Mouse (Mus musculus) liver, postnatal 0 days (tissue): ENCODE data around the gene Alkbh1. TPM values are rescaled to one million over a fixed set of nuclear protein-coding genes. Genes with fewer than 3 reads are reported as not detected.
A peak's percentile ranks its signal among the peaks of the same experiment; 100 is the strongest.

ENCODE experiments used
- ATAC-seq: fragments of 200-750 bp; cut with Nextera tagmentation; 2 replicates; pipeline ENCODE4 v1.8.0; 2017; ENCODE audit warnings: mild to moderate bottlenecking, moderate library complexity
- DNase-seq: peaks from one replicate; pipeline ENCODE4 v3.0.0-alpha.2; 2016
- H3K27ac ChIP-seq: fragments of 300-500 bp; sonication (generic); 2 replicates; pipeline ENCODE4 v1.5.1; 2014; ENCODE audit warnings: antibody characterized with exemption, moderate library complexity, mild to moderate bottlenecking, low read depth
- H3K27me3 ChIP-seq: fragments of 300-500 bp; sonication (generic); 2 replicates; pipeline ENCODE4 v1.6.1; 2014; ENCODE audit warnings: low read length, control low read depth, mixed read lengths; ENCODE audit not compliant: insufficient read depth
- H3K36me3 ChIP-seq: fragments of 300-500 bp; sonication (generic); replicated peaks from 2 replicates; pipeline ENCODE4 v1.6.1; 2014; ENCODE audit warnings: mild to moderate bottlenecking, control low read depth, low read length, moderate library complexity, mixed read lengths; ENCODE audit not compliant: insufficient read depth
- H3K4me1 ChIP-seq: fragments of 300-500 bp; sonication (generic); 2 replicates; pipeline ENCODE4 v1.6.1; 2014; ENCODE audit warnings: antibody characterized with exemption, mild to moderate bottlenecking, control low read depth; ENCODE audit not compliant: insufficient read depth
- H3K4me2 ChIP-seq: fragments of 300-500 bp; sonication (generic); 2 replicates; pipeline ENCODE4 v1.6.1; 2014; ENCODE audit warnings: low read depth, mild to moderate bottlenecking, low read length, moderate library complexity, mixed read lengths
- H3K4me3 ChIP-seq: fragments of 300-500 bp; sonication (generic); 2 replicates; pipeline ENCODE4 v1.5.1; 2014; ENCODE audit warnings: low read depth, low read length
- H3K9ac ChIP-seq: fragments of 300-500 bp; sonication (generic); replicated peaks from 2 replicates; pipeline ENCODE4 v1.6.1; 2014; ENCODE audit warnings: mild to moderate bottlenecking, moderate library complexity
- H3K9me3 ChIP-seq: fragments of 300-500 bp; sonication (generic); 2 replicates; pipeline ENCODE4 v1.6.1; 2016; ENCODE audit warnings: mild to moderate bottlenecking, control low read depth, low read length, mixed read lengths
- CTCF ChIP-seq: sonication (generic); IDR thresholded peaks from 2 replicates; pipeline ENCODE4 v1.5.1; 2016; ENCODE audit warnings: antibody characterized with exemption, low read depth
- EP300 ChIP-seq: IDR thresholded peaks from 2 replicates; pipeline ENCODE4 v1.6.1; 2016; ENCODE audit warnings: antibody characterized with exemption, low read depth, mild to moderate bottlenecking
- WGBS: fragments of 180-500 bp; shearing (Covaris S2); extraction: QIAGEN DNeasy Blood & Tissue Kit; methylation state at CpG from one replicate; pipeline ENCODE4 v1.1.7; 2014; ENCODE audit not compliant: insufficient replicate concordance; 5-methylcytosine and 5-hydroxymethylcytosine counted together
- polyA plus RNA-seq: library from polyadenylated mRNA; unstranded; fragments of >200 nt; fragmentation: Nextera tagmentation; extraction: Ambion mirVana; gene quantifications from 2 replicates; pipeline ENCODE4 v1.2.1, GENCODE M21; 2015

Gene Alkbh1
- polyA plus RNA-seq, 1 experiment from 2014 or later: 13.1 TPM

- H3K27me3 ChIP-seq: no peaks in the 10 kb centered on the region
- TF ChIP-seq EP300: no peak
- no peak for TF ChIP-seq CTCF
Measured at GRCm38 (mm10) chr12:87410999-87411398, 32.8 kb downstream of the Alkbh1 start.

GRCm38 (mm10) chr12:87409123-87409522 is 34.7 kb downstream of the Alkbh1 start:
- WGBS: 74% methylated on average over 4 of the region's 4 CpGs
- DNase-seq: no peak
- Histone ChIP-seq H3K27me3 (no peaks in the 10 kb centered on the region), H3K4me3 (no peak overlapping the region), H3K4me1 (peaks cover 10% of the 10 kb centered on the region), H3K27ac (no peak overlapping the region), H3K36me3 (no peaks in the 10 kb centered on the region), H3K4me2 (no peak overlapping the region), H3K9ac (no peak overlapping the region), H3K9me3 (no peaks in the 10 kb centered on the region)
- no peak for ATAC-seq
- TF ChIP-seq CTCF (no peak), EP300 (no peak)

More at GRCm38 (mm10) chr12:87410999-87411398, 32.8 kb downstream of the Alkbh1 start:
- Histone ChIP-seq H3K27ac (no peak overlapping the region), H3K4me2 (no peak overlapping the region), H3K36me3 (no peaks in the 10 kb centered on the region), H3K9me3 (no peaks in the 10 kb centered on the region), H3K9ac (no peak overlapping the region), H3K4me3 (no peak overlapping the region), H3K4me1 (peaks cover 10% of the 10 kb centered on the region)
- 23% methylated on average over 7 of the region's 7 CpGs for WGBS
- DNase-seq: no peak
- no peak for ATAC-seq

- DNase-seq: peak; percentile 35
- no peak overlapping the region for H3K9ac ChIP-seq
- WGBS: 21% methylated on average over 21 of the region's 21 CpGs
- TF ChIP-seq CTCF (no peak), EP300 (peak; percentile 21; the same call in 1 of the 2 replicates)
- no peak overlapping the region for H3K4me3 ChIP-seq
- peak overlapping the region; percentile 55 for H3K4me2 ChIP-seq
- peak; percentile 74 for ATAC-seq
- H3K9me3 ChIP-seq: no peaks in the 10 kb centered on the region
- H3K36me3 ChIP-seq: no peaks in the 10 kb centered on the region
- H3K4me1 ChIP-seq: peaks cover 10% of the 10 kb centered on the region
- peak overlapping the region; percentile 62; the same call in 1 of the 2 replicates for H3K27ac ChIP-seq
- no peaks in the 10 kb centered on the region for H3K27me3 ChIP-seq
Measured at GRCm38 (mm10) chr12:87407869-87408605, 35.8 kb downstream of the Alkbh1 start.

- WGBS: 62% methylated on average over 3 of the region's 3 CpGs
- Histone ChIP-seq H3K9ac (no peak overlapping the region), H3K4me2 (no peak overlapping the region), H3K27me3 (no peaks in the 10 kb centered on the region), H3K9me3 (no peaks in the 10 kb centered on the region), H3K27ac (no peak overlapping the region), H3K4me1 (peaks cover 10% of the 10 kb centered on the region), H3K36me3 (no peaks in the 10 kb centered on the region), H3K4me3 (no peak overlapping the region)
- DNase-seq: no peak
- ATAC-seq: no peak
- TF ChIP-seq EP300: no peak
- TF ChIP-seq CTCF: no peak
Measured at GRCm38 (mm10) chr12:87405721-87406120, 38.1 kb downstream of the Alkbh1 start.

- no peak for ATAC-seq
- Histone ChIP-seq H3K4me3 (no peak overlapping the region), H3K4me1 (peaks cover 10% of the 10 kb centered on the region), H3K9me3 (no peaks in the 10 kb centered on the region), H3K36me3 (no peaks in the 10 kb centered on the region), H3K27me3 (no peaks in the 10 kb centered on the region), H3K9ac (no peak overlapping the region), H3K4me2 (no peak overlapping the region), H3K27ac (no peak overlapping the region)
- 76% methylated on average over 4 of the region's 4 CpGs for WGBS
- TF ChIP-seq EP300 (no peak), CTCF (no peak)
- no peak for DNase-seq
Measured at GRCm38 (mm10) chr12:87405165-87405564, 38.7 kb downstream of the Alkbh1 start.

- TF ChIP-seq CTCF (no peak), EP300 (no peak)
- Histone ChIP-seq H3K36me3 (no peaks in the 10 kb centered on the region), H3K27ac (no peak overlapping the region), H3K9me3 (no peaks in the 10 kb centered on the region), H3K4me1 (0 out of 2 replicates have a peak, but pooled peaks cover 4% of the 10 kb centered on the region), H3K4me2 (no peak overlapping the region), H3K4me3 (no peak overlapping the region), H3K9ac (no peak overlapping the region), H3K27me3 (no peaks in the 10 kb centered on the region)
- 72% methylated on average over 6 of the region's 6 CpGs for WGBS
- ATAC-seq: no peak
- DNase-seq: no peak
Measured at GRCm38 (mm10) chr12:87401883-87402282, 41.9 kb downstream of the Alkbh1 start.
